Mouse (Mus musculus): ENCODE data around the gene Prr14l.

Gene Prr14l

GRCm38 (mm10) chr5:32827009-32827408, 27.0 kb downstream of the Prr14l start, which contains the start of gene Gm20671:
Gene Gm20671, minus strand, starts transcription at chr5:32827109.
- no peak for TF ChIP-seq GATA4 (IDR thresholded peaks at IDR 0.05; ENCODE audit: insufficient replicate concordance, low read length)

GRCm38 (mm10) chr5:32820471-32820870, 33.6 kb downstream of the Prr14l start:
- no peak for TF ChIP-seq GATA4 (IDR thresholded peaks at IDR 0.05; ENCODE audit: insufficient replicate concordance, low read length)

- TF ChIP-seq GATA4 (IDR thresholded peaks at IDR 0.05; ENCODE audit: insufficient replicate concordance, low read length), result no peak
Observed at GRCm38 (mm10) chr5:32815396-32815795, 38.7 kb downstream of the Prr14l start.

GRCm38 (mm10) chr5:32785313-32785915, 68.6 kb downstream of the Prr14l start, which contains the start of gene Pisd:
Gene Pisd, minus strand, starts transcription at chr5:32785646.
- no peak for TF ChIP-seq GATA4 (IDR thresholded peaks at IDR 0.05; ENCODE audit: insufficient replicate concordance, low read length)

GRCm38 (mm10) chr5:32784726-32785125, 69.3 kb downstream of the Prr14l start:
- no peak for TF ChIP-seq GATA4 (IDR thresholded peaks at IDR 0.05; ENCODE audit: insufficient replicate concordance, low read length)

- TF ChIP-seq GATA4 (IDR thresholded peaks at IDR 0.05; ENCODE audit: insufficient replicate concordance, low read length), result no peak
Observed at GRCm38 (mm10) chr5:32781596-32781995, 72.5 kb downstream of the Prr14l start.

GRCm38 (mm10) chr5:32778168-32778567, 75.9 kb downstream of the Prr14l start:
- TF ChIP-seq GATA4 (IDR thresholded peaks at IDR 0.05; ENCODE audit: insufficient replicate concordance, low read length), result no peak

GRCm38 (mm10) chr5:32772361-32772760, 81.7 kb downstream of the Prr14l start:
- TF ChIP-seq GATA4 (IDR thresholded peaks at IDR 0.05; ENCODE audit: insufficient replicate concordance, low read length), result no peak

GRCm38 (mm10) chr5:32767636-32768373, 86.3 kb downstream of the Prr14l start:
- no peak for TF ChIP-seq GATA4 (IDR thresholded peaks at IDR 0.05; ENCODE audit: insufficient replicate concordance, low read length)

GRCm38 (mm10) chr5:32767004-32767403, 87.1 kb downstream of the Prr14l start:
- TF ChIP-seq GATA4 (IDR thresholded peaks at IDR 0.05; ENCODE audit: insufficient replicate concordance, low read length), result no peak

- no peak for TF ChIP-seq GATA4 (IDR thresholded peaks at IDR 0.05; ENCODE audit: insufficient replicate concordance, low read length)
Observed at GRCm38 (mm10) chr5:32761566-32762140, 92.4 kb downstream of the Prr14l start.

GRCm38 (mm10) chr5:32760787-32761186, 93.3 kb downstream of the Prr14l start:
- TF ChIP-seq GATA4 (IDR thresholded peaks at IDR 0.05; ENCODE audit: insufficient replicate concordance, low read length), result no peak

GRCm38 (mm10) chr5:32759662-32760061, 94.4 kb downstream of the Prr14l start:
- no peak for TF ChIP-seq GATA4 (IDR thresholded peaks at IDR 0.05; ENCODE audit: insufficient replicate concordance, low read length)

- no peak for TF ChIP-seq GATA4 (IDR thresholded peaks at IDR 0.05; ENCODE audit: insufficient replicate concordance, low read length)
Observed at GRCm38 (mm10) chr5:32756141-32756540, 97.9 kb downstream of the Prr14l start.

GRCm38 (mm10) chr5:32751736-32752135, 102.3 kb downstream of the Prr14l start:
- TF ChIP-seq GATA4 (IDR thresholded peaks at IDR 0.05; ENCODE audit: insufficient replicate concordance, low read length), result no peak

GRCm38 (mm10) chr5:32748936-32749335, 105.1 kb downstream of the Prr14l start:
- no peak for TF ChIP-seq GATA4 (IDR thresholded peaks at IDR 0.05; ENCODE audit: insufficient replicate concordance, low read length)
